ENCODE assay signal across 21 mouse cellular contexts in the genomic region with DNA sequence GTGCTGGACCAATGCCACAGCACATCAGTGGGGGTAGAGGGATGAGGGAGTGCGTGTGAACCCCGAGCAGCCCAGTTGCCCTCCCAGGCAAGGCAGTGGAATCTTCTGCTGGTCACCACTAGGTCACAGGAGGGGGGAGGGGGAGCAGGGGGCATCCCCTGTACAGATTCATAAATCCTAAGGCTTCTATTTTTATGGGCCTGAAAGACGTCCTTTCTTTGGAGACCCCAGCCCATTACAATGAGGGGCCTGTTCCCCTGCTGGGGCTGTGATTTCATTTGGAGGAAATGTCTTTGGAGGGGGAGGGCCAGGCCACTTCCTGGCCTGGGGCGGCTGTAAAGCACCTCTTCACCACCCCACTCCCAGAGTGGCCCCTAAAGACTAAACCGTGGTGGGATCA. TPM values are rescaled to one million over a fixed set of nuclear protein-coding genes. Genes with fewer than 3 reads are reported as not detected.
DNase-seq lines count a peak whose midpoint lies in the region; ATAC-seq and TF ChIP-seq lines count a peak whose summit lies in the region.
"Had no signal": no experiment of that assay in that cellular context is flagged by ENCODE, and none has a peak within 500 bp of the region (broad histone marks: within the 10 kb centered on the region; RNA-seq: fewer than 3 reads in every experiment).

No protein-coding gene starts in this region.

- no peaks in the 10 kb centered on the region for H3K27me3 ChIP-seq in intestine, embryonic 14.5 days (replicated peaks; ENCODE audit: control insufficient read depth, insufficient read depth, low read length)
- no peaks in the 10 kb centered on the region for H3K27me3 ChIP-seq in intestine, postnatal 0 days (replicated peaks; ENCODE audit: control insufficient read depth, insufficient read depth, low read length)
- peaks cover 27% of the 10 kb centered on the region for H3K27me3 ChIP-seq in neural tube, embryonic 11.5 days (ENCODE audit: control insufficient read depth, insufficient read depth, low read length)
- peaks cover 45% of the 10 kb centered on the region for H3K27me3 ChIP-seq in neural tube, embryonic 15.5 days (replicated peaks)
- H3K27me3 ChIP-seq in limb, embryonic 10.5 days (ENCODE audit: low read depth, poor library complexity, severe bottlenecking), result peaks cover 54% of the 10 kb centered on the region
- H3K27me3 ChIP-seq: stomach, embryonic 15.5 days had no signal

- DNase-seq in intestine, embryonic 14.5 days (ENCODE audit: low spot score), result no peak
- DNase-seq in neural tube, embryonic 11.5 days (ENCODE audit: low spot score), result peak; percentile 60
- no peak for DNase-seq in limb, embryonic 10.5 days (ENCODE audit: low spot score)
- peak; percentile 67 for DNase-seq in mesoderm, embryonic 11.5 days (ENCODE audit: low read depth, low spot score)
- no peak for DNase-seq in liver
- DNase-seq: adrenal gland, adult 8-10 months; cerebellum, adult 18-20 months; cerebellum, postnatal 14 days; gastrocnemius, adult 2 months; kidney, adult 8-10 months; kidney, postnatal 10 days; liver, postnatal 0 days; thymus, adult 2 months; thymus, postnatal 4 days had no signal

- H3K9me3 ChIP-seq in intestine, embryonic 14.5 days (ENCODE audit: control insufficient read depth, low read length), result no peaks in the 10 kb centered on the region
- H3K9me3 ChIP-seq in intestine, postnatal 0 days (ENCODE audit: control insufficient read depth), result no peaks in the 10 kb centered on the region
- no peaks in the 10 kb centered on the region for H3K9me3 ChIP-seq in neural tube, embryonic 11.5 days (ENCODE audit: control insufficient read depth, low read length)
- no peaks in the 10 kb centered on the region for H3K9me3 ChIP-seq in neural tube, embryonic 15.5 days (replicated peaks)
- no peaks in the 10 kb centered on the region for H3K9me3 ChIP-seq in limb, embryonic 10.5 days (replicated peaks)
- H3K9me3 ChIP-seq: forebrain, embryonic 12.5 days; midbrain, embryonic 13.5 days; stomach, embryonic 15.5 days had no signal

- no peaks in the 10 kb centered on the region for H3K36me3 ChIP-seq in intestine, embryonic 14.5 days (ENCODE audit: control insufficient read depth, insufficient read depth, low read length)
- H3K36me3 ChIP-seq in intestine, postnatal 0 days (ENCODE audit: control insufficient read depth, insufficient read depth), result no peaks in the 10 kb centered on the region
- no peaks in the 10 kb centered on the region for H3K36me3 ChIP-seq in neural tube, embryonic 11.5 days (ENCODE audit: control insufficient read depth, insufficient read depth, low read length)
- no peaks in the 10 kb centered on the region for H3K36me3 ChIP-seq in neural tube, embryonic 15.5 days
- H3K36me3 ChIP-seq in limb, embryonic 10.5 days, result no peaks in the 10 kb centered on the region
- H3K36me3 ChIP-seq: forebrain, embryonic 12.5 days; midbrain, embryonic 13.5 days; stomach, embryonic 15.5 days had no signal

- no peak for TF ChIP-seq CTCF in intestine, postnatal 0 days (IDR thresholded peaks at IDR 0.05; ENCODE audit: low read depth)

- peaks cover 50% of the 10 kb centered on the region for H3K4me1 ChIP-seq in intestine, embryonic 14.5 days (replicated peaks; ENCODE audit: control insufficient read depth, insufficient read depth, low read length)
- peaks cover 12% of the 10 kb centered on the region; the same call in 1 of the 2 replicates for H3K4me1 ChIP-seq in intestine, postnatal 0 days (replicated peaks; ENCODE audit: control insufficient read depth, insufficient read depth, low read length)
- peaks cover 37% of the 10 kb centered on the region for H3K4me1 ChIP-seq in neural tube, embryonic 11.5 days (ENCODE audit: control insufficient read depth, insufficient read depth, low read length)
- peaks cover 53% of the 10 kb centered on the region for H3K4me1 ChIP-seq in neural tube, embryonic 15.5 days
- peaks cover 71% of the 10 kb centered on the region for H3K4me1 ChIP-seq in limb, embryonic 10.5 days

- H3K27ac ChIP-seq in intestine, embryonic 14.5 days (ENCODE audit: low read depth), result 0 out of 2 replicates have a peak overlapping the region, but pooled peaks have one; percentile 75
- H3K27ac ChIP-seq in intestine, postnatal 0 days (ENCODE audit: low read depth, low read length), result no peak overlapping the region
- no peak overlapping the region for H3K27ac ChIP-seq in neural tube, embryonic 11.5 days (ENCODE audit: low read depth, low read length)
- H3K27ac ChIP-seq in neural tube, embryonic 15.5 days (replicated peaks), result no peak overlapping the region
- peak overlapping the region; percentile 77 for H3K27ac ChIP-seq in limb, embryonic 10.5 days
- H3K27ac ChIP-seq: forebrain, embryonic 12.5 days; gastrocnemius, adult 2 months; hindbrain, postnatal 0 days; midbrain, embryonic 13.5 days; stomach, embryonic 15.5 days had no signal

- peak; percentile 18; the same call in 1 of the 2 replicates for ATAC-seq in intestine, embryonic 14.5 days (replicated peaks; ENCODE audit: low FRiP score, low TSS enrichment, low read depth)
- ATAC-seq in intestine, postnatal 0 days, result no peak
- no peak for ATAC-seq in neural tube, embryonic 11.5 days (ENCODE audit: insufficient read depth, low FRiP score, low TSS enrichment)
- ATAC-seq in neural tube, embryonic 15.5 days (ENCODE audit: low FRiP score), result no peak
- ATAC-seq: hindbrain, postnatal 0 days; liver, postnatal 0 days; lung, postnatal 0 days; midbrain, embryonic 13.5 days had no signal

- H3K4me2 ChIP-seq in intestine, embryonic 14.5 days (ENCODE audit: low read length), result no peak overlapping the region
- H3K4me2 ChIP-seq in intestine, postnatal 0 days (replicated peaks; ENCODE audit: low read depth), result no peak overlapping the region
- no peak overlapping the region for H3K4me2 ChIP-seq in neural tube, embryonic 11.5 days (ENCODE audit: low read depth)
- H3K4me2 ChIP-seq in neural tube, embryonic 15.5 days, result no peak overlapping the region
- H3K4me2 ChIP-seq: forebrain, embryonic 12.5 days; midbrain, embryonic 13.5 days; stomach, embryonic 15.5 days had no signal

- no peak overlapping the region for H3K4me3 ChIP-seq in intestine, embryonic 14.5 days (ENCODE audit: low read depth, low read length)
- H3K4me3 ChIP-seq in intestine, postnatal 0 days (ENCODE audit: low read depth, low read length), result no peak overlapping the region
- no peak overlapping the region for H3K4me3 ChIP-seq in neural tube, embryonic 11.5 days (ENCODE audit: low read depth, low read length)
- no peak overlapping the region for H3K4me3 ChIP-seq in neural tube, embryonic 15.5 days (replicated peaks)
- no peak overlapping the region for H3K4me3 ChIP-seq in limb, embryonic 10.5 days
- H3K4me3 ChIP-seq: forebrain, embryonic 12.5 days; gastrocnemius, adult 2 months; midbrain, embryonic 13.5 days; stomach, embryonic 15.5 days had no signal

- no peak overlapping the region for H3K9ac ChIP-seq in intestine, embryonic 14.5 days (ENCODE audit: low read length)
- H3K9ac ChIP-seq in intestine, postnatal 0 days (ENCODE audit: low read depth, low read length), result no peak overlapping the region
- H3K9ac ChIP-seq in neural tube, embryonic 11.5 days (ENCODE audit: low read length), result peak overlapping the region; percentile 22; the same call in 1 of the 2 replicates
- no peak overlapping the region for H3K9ac ChIP-seq in neural tube, embryonic 15.5 days (replicated peaks)
- H3K9ac ChIP-seq: forebrain, embryonic 12.5 days; liver, postnatal 0 days; midbrain, embryonic 13.5 days; stomach, embryonic 15.5 days had no signal

- 35% methylated on average over 5 of the region's 5 CpGs for WGBS in intestine, embryonic 14.5 days
- 50% methylated on average over 5 of the region's 5 CpGs for WGBS in intestine, postnatal 0 days
- WGBS in neural tube, embryonic 11.5 days, result 6% methylated on average over 5 of the region's 5 CpGs
- 7% methylated on average over 5 of the region's 5 CpGs for WGBS in neural tube, embryonic 15.5 days
- 24% methylated on average over 5 of the region's 5 CpGs for WGBS in limb, embryonic 10.5 days

RNA-seq across cellular contexts. Expression of a gene that starts 30.6 kb away (rescaled TPM):
- polyA plus RNA-seq in intestine, embryonic 14.5 days (2014; fragmentation: Nextera tagmentation; extraction: Ambion mirVana), result 4.2 and 4.7 TPM in 2 replicates
- 1.3 TPM in 2 replicates for polyA plus RNA-seq in intestine, postnatal 0 days (2015; fragmentation: Nextera tagmentation; extraction: Ambion mirVana)
- 3.2 and 3.4 TPM in 2 replicates for polyA plus RNA-seq in neural tube, embryonic 11.5 days (2014; fragmentation: Nextera tagmentation; extraction: Ambion mirVana)
- 11.2 and 12.2 TPM in 2 replicates for polyA plus RNA-seq in neural tube, embryonic 15.5 days (2015; fragmentation: Nextera tagmentation; extraction: Ambion mirVana)
- 1.8 and 2.2 TPM in 2 replicates for polyA plus RNA-seq in limb, embryonic 10.5 days (2016; fragmentation: Nextera tagmentation; extraction: Ambion mirVana)

RNA-seq across cellular contexts. Expression of a gene that starts 33.5 kb away (rescaled TPM):
- polyA plus RNA-seq in intestine, embryonic 14.5 days (2014; fragmentation: Nextera tagmentation; extraction: Ambion mirVana), result 26.0 and 26.3 TPM in 2 replicates
- 4.1 and 4.5 TPM in 2 replicates for polyA plus RNA-seq in intestine, postnatal 0 days (2015; fragmentation: Nextera tagmentation; extraction: Ambion mirVana)
- polyA plus RNA-seq in neural tube, embryonic 11.5 days (2014; fragmentation: Nextera tagmentation; extraction: Ambion mirVana), result 1.8 and 2.5 TPM in 2 replicates
- polyA plus RNA-seq in neural tube, embryonic 15.5 days (2015; fragmentation: Nextera tagmentation; extraction: Ambion mirVana), result 0.79 and 1.7 TPM in 2 replicates
- polyA plus RNA-seq in limb, embryonic 10.5 days (2016; fragmentation: Nextera tagmentation; extraction: Ambion mirVana), result 6.8 and 8.4 TPM in 2 replicates

Comparison
In these comparisons a context has a peak if more than half of its experiments do, and no peak if none do; other contexts are left out.
1. H3K27ac ChIP-seq: peak in intestine, embryonic 14.5 days (single experiment) and limb, embryonic 10.5 days (single experiment); none in intestine, postnatal 0 days (single experiment), neural tube, embryonic 11.5 days (single experiment) and neural tube, embryonic 15.5 days (single experiment).
2. DNase-seq: peak in neural tube, embryonic 11.5 days (single experiment) and mesoderm, embryonic 11.5 days (single experiment); none in intestine, embryonic 14.5 days (single experiment), limb, embryonic 10.5 days (single experiment) and liver (single experiment).